Mouse (Mus musculus): ENCODE measurements around the gene Ugt1a7c.

Gene Ugt1a7c

GRCm38 (mm10) chr1:88260604-88261377 is 165.9 kb downstream of the Ugt1a7c start:
- POLR2A ChIA-PET: interaction anchor here in 2 of 4 experiments (0.7 to 15.1 kb wide), 5 partner anchors 7 to 26 kb away, joined by 3 to 203 read pairs (median 119); partner anchors contain the start of genes Hjurp (in 2 of the 2) and Trpm8 (in 2 of the 2)
- CTCF ChIA-PET: interaction anchor here in 2 of 4 experiments (1.1 to 1.6 kb wide), 2 partner anchors 17 to 29 kb away, joined by 5 to 6 read pairs; partner anchors contain the start of genes Hjurp (in 1 of the 2) and Trpm8 (in 1 of the 2)

- CTCF ChIA-PET: interaction anchor here in 2 of 4 experiments (0.9 to 5.4 kb wide), 5 partner anchors 13 to 28 kb away, joined by 3 to 29 read pairs (median 5); partner anchors contain the start of genes Hjurp (in 2 of the 2) and Trpm8 (in 2 of the 2)
- POLR2A ChIA-PET: interaction anchor here in 3 of 4 experiments (0.7 to 15.1 kb wide), 7 partner anchors 8 to 313 kb away, joined by 3 to 203 read pairs (median 4); partner anchors contain the start of genes Hjurp (in 2 of the 3) and Trpm8 (in 2 of the 3)
These were observed 166.8 kb downstream of the Ugt1a7c start for GRCm38 (mm10) chr1:88261706-88262105.

GRCm38 (mm10) chr1:88262255-88262654 is 167.4 kb downstream of the Ugt1a7c start:
- ChIA-PET CTCF (interaction anchor here in 2 of 4 experiments (0.9 to 5.4 kb wide), 5 partner anchors 13 to 28 kb away, joined by 3 to 29 read pairs (median 5); partner anchors contain the start of genes Hjurp (in 2 of the 2) and Trpm8 (in 2 of the 2)), POLR2A (interaction anchor here (0.6 to 15.1 kb wide), 9 partner anchors 9 to 314 kb away, joined by 3 to 203 read pairs (median 4); partner anchors contain the start of genes Hjurp (in 3 of the 4) and Trpm8 (in 3 of the 4))

GRCm38 (mm10) chr1:88262961-88263360 is 168.1 kb downstream of the Ugt1a7c start:
- ChIA-PET POLR2A (interaction anchor here in 3 of 4 experiments (1.1 to 15.1 kb wide), 8 partner anchors 9 to 39 kb away, joined by 3 to 203 read pairs (median 6); partner anchors contain the start of genes Hjurp (in 3 of the 3) and Trpm8 (in 3 of the 3)), CTCF (interaction anchor here in 2 of 4 experiments (0.5 to 5.4 kb wide), 3 partner anchors 22 to 27 kb away, joined by 5 to 29 read pairs (median 6); no protein-coding TSS in a partner anchor)

- CTCF ChIA-PET: interaction anchor here in 2 of 4 experiments (1.4 to 5.4 kb wide), 2 partner anchors 21 kb away, joined by 4 to 29 read pairs; no protein-coding TSS in a partner anchor
These were observed 168.9 kb downstream of the Ugt1a7c start for GRCm38 (mm10) chr1:88263778-88264177.

GRCm38 (mm10) chr1:88264237-88264868 is 169.5 kb downstream of the Ugt1a7c start:
- CTCF ChIA-PET: interaction anchor here in 2 of 4 experiments (1.4 to 5.4 kb wide), 2 partner anchors 21 kb away, joined by 4 to 29 read pairs; no protein-coding TSS in a partner anchor

More at GRCm38 (mm10) chr1:88263778-88264177, 168.9 kb downstream of the Ugt1a7c start:
- POLR2A ChIA-PET: interaction anchor here in 3 of 4 experiments (1.1 to 15.1 kb wide), 7 partner anchors 11 to 38 kb away, joined by 3 to 203 read pairs (median 8); partner anchors contain the start of genes Hjurp (in 3 of the 3) and Trpm8 (in 3 of the 3)

GRCm38 (mm10) chr1:88264869-88265240 is 170.0 kb downstream of the Ugt1a7c start:
- CTCF ChIA-PET: interaction anchor here in 3 of 4 experiments (0.8 to 5.4 kb wide), 8 partner anchors 8 to 25 kb away, joined by 3 to 29 read pairs (median 6); partner anchors contain the start of genes Hjurp (in 1 of the 3) and Trpm8 (in 1 of the 3)
- POLR2A ChIA-PET: interaction anchor here (0.7 to 15.1 kb wide), 13 partner anchors 8 to 45 kb away, joined by 3 to 203 read pairs (median 4); partner anchors contain the start of genes Hjurp (in 2 of the 4) and Trpm8 (in 2 of the 4)

More at GRCm38 (mm10) chr1:88264237-88264868, 169.5 kb downstream of the Ugt1a7c start:
- POLR2A ChIA-PET: interaction anchor here in 3 of 4 experiments (1.1 to 15.1 kb wide), 8 partner anchors 8 to 38 kb away, joined by 3 to 203 read pairs (median 6); partner anchors contain the start of genes Hjurp (in 3 of the 3) and Trpm8 (in 3 of the 3)

- ChIA-PET POLR2A (interaction anchor here (0.6 to 15.1 kb wide), 14 partner anchors 8 to 342 kb away, joined by 3 to 203 read pairs (median 4); partner anchors contain the start of genes Hjurp (in 3 of the 4) and Trpm8 (in 3 of the 4)), CTCF (interaction anchor here in 3 of 4 experiments (1.0 to 5.4 kb wide), 11 partner anchors 10 to 36 kb away, joined by 3 to 29 read pairs (median 5); partner anchors contain the start of genes Trpm8 (in 2 of the 3) and Hjurp (in 1 of the 3))
These were observed 171.3 kb downstream of the Ugt1a7c start for GRCm38 (mm10) chr1:88266123-88266522.

GRCm38 (mm10) chr1:88267489-88267888 is 172.6 kb downstream of the Ugt1a7c start:
- CTCF ChIA-PET: interaction anchor here in 1 of 4 experiments (1.8 kb wide), 1 partner anchor 10 kb away, joined by 5 read pairs; the partner anchor contains the start of gene Trpm8
- POLR2A ChIA-PET: interaction anchor here in 2 of 4 experiments (0.6 to 15.1 kb wide), 6 partner anchors 7 to 98 kb away, joined by 3 to 203 read pairs (median 62); partner anchors contain the start of genes Hjurp (in 2 of the 2) and Trpm8 (in 2 of the 2)

GRCm38 (mm10) chr1:88268070-88268469 is 173.2 kb downstream of the Ugt1a7c start:
- POLR2A ChIA-PET: interaction anchor here in 2 of 4 experiments (1.1 to 10.1 kb wide), 4 partner anchors 9 to 16 kb away, joined by 4 to 143 read pairs (median 5); partner anchors contain the start of genes Hjurp (in 2 of the 2) and Trpm8 (in 2 of the 2)
- CTCF ChIA-PET: interaction anchor here in 3 of 4 experiments (0.7 to 1.2 kb wide), 4 partner anchors 9 to 20 kb away, joined by 3 to 5 read pairs (median 3); partner anchors contain the start of genes Hjurp (in 2 of the 3) and Trpm8 (in 2 of the 3)

Data from embryonic stem cell, embryonic (primary cell).